Mouse (Mus musculus) ES-E14 (cell line): ENCODE measurements at regions not wholly inside any gene's neighbourhood (a gene's known extent, or its start where the extent isn't known, plus 50 kb on each side); places are given as distances from the start of the nearest gene placed in this dataset.

Source experiments
- DNase-seq: peaks from one replicate; pipeline ENCODE4 v3.0.0-alpha.2; 2013; ENCODE audit warnings: low read depth, low spot score
- H3K27ac ChIP-seq: 2 replicates; pipeline ENCODE4 v1.5.1; 2012; ENCODE audit warnings: low read depth, mild to moderate bottlenecking, low read length, moderate library complexity, mixed read lengths; ENCODE audit not compliant: poor library complexity, insufficient read depth, severe bottlenecking
- H3K36me3 ChIP-seq: 2 replicates; pipeline ENCODE4 v1.6.1; 2012; ENCODE audit warnings: mild to moderate bottlenecking, low read length, moderate library complexity, mixed read lengths; ENCODE audit not compliant: control insufficient read depth, poor library complexity, insufficient read depth, severe bottlenecking
- H3K4me1 ChIP-seq, 2 experiments: fragments of 150-350 bp in 1 of 2; sonication (generic) in 1 of 2; 2 replicates each; pipeline ENCODE4 v1.6.1; 2012; ENCODE audit warnings: low read length in 2 of 2, mild to moderate bottlenecking in 1 of 2, mixed read lengths in 1 of 2; ENCODE audit not compliant: control insufficient read depth in 2 of 2, insufficient read depth in 2 of 2, poor library complexity in 1 of 2
- H3K4me3 ChIP-seq, 2 experiments: fragments of 150-350 bp in 1 of 2; sonication (generic) in 1 of 2; 2 replicates each; pipeline ENCODE4 v1.5.1; 2012; ENCODE audit warnings: low read length in 2 of 2, low read depth in 1 of 2, mild to moderate bottlenecking in 1 of 2, mixed read lengths in 1 of 2; ENCODE audit not compliant: insufficient read depth in 1 of 2, poor library complexity in 1 of 2, severe bottlenecking in 1 of 2
- H3K9ac ChIP-seq: 2 replicates; pipeline ENCODE4 v1.6.1; 2012; ENCODE audit warnings: low read depth, mild to moderate bottlenecking, low read length, mixed read lengths; ENCODE audit not compliant: poor library complexity, insufficient read depth, severe bottlenecking
- H3K9me3 ChIP-seq: fragments of 150-350 bp; sonication (generic); 2 replicates; pipeline ENCODE4 v1.6.1; 2012; ENCODE audit warnings: low read depth, mild to moderate bottlenecking, low read length; ENCODE audit not compliant: control insufficient read depth, insufficient read depth
- CHD2 ChIP-seq: IDR thresholded peaks from 2 replicates; pipeline ENCODE4 v1.6.1; 2014; ENCODE audit warnings: mild to moderate bottlenecking, low read depth, low read length, inconsistent platforms
- HCFC1 ChIP-seq: IDR thresholded peaks from 2 replicates; pipeline ENCODE4 v1.6.1; 2012; ENCODE audit warnings: low read length, inconsistent platforms, borderline replicate concordance; ENCODE audit not compliant: insufficient read depth
- MAFK ChIP-seq: IDR thresholded peaks from 2 replicates; pipeline ENCODE4 v1.6.1; 2014; ENCODE audit warnings: mild to moderate bottlenecking, low read depth, low read length, inconsistent platforms; ENCODE audit not compliant: insufficient read depth
- ZC3H11A ChIP-seq: IDR thresholded peaks from 2 replicates; pipeline ENCODE4 v1.6.1; 2012; ENCODE audit warnings: low read depth, mild to moderate bottlenecking, inconsistent platforms, low read length, borderline replicate concordance
- ZNF384 ChIP-seq: IDR thresholded peaks from 2 replicates; pipeline ENCODE4 v1.6.1; 2012; ENCODE audit warnings: low read depth, low read length, inconsistent platforms
- in situ Hi-C, 2 experiments: fragments of 600-800 bp; cut with MboI; formaldehyde crosslinking; loops; one replicate each; pipeline ENCODE4 v1.15.1; 2025; ENCODE audit warnings: low sequenced_read_pairs in 2 of 2, inconsistent platforms in 1 of 2; ENCODE audit not compliant: unreplicated experiment in 2 of 2

GRCm38 (mm10) chr6:50713297-50713696 lies 59.1 kb upstream of the Npvf start:
- H3K36me3 ChIP-seq, result no peaks in the 10 kb centered on the region
- H3K4me3 ChIP-seq, result no peak overlapping the region
- no peak for DNase-seq
- in situ Hi-C loops, result no loop called here
- TF ChIP-seq ZC3H11A (no peak), CHD2 (no peak), MAFK (no peak), HCFC1 (no peak)
- no peaks in the 10 kb centered on the region for H3K9me3 ChIP-seq
- H3K4me1 ChIP-seq, result peaks cover 0 to under 1% of the 10 kb centered on the region in 2 experiments; a peak in 1 of 4 replicates
- no peak overlapping the region for H3K27ac ChIP-seq
- H3K9ac ChIP-seq, result no peak overlapping the region

- no peak overlapping the region for H3K27ac ChIP-seq
- H3K9ac ChIP-seq, result no peak overlapping the region
- H3K9me3 ChIP-seq, result no peaks in the 10 kb centered on the region
- peaks cover 0 to 5% of the 10 kb centered on the region in 2 experiments; a peak in 1 of 4 replicates for H3K4me1 ChIP-seq
- DNase-seq, result peak; percentile 38
- H3K4me3 ChIP-seq, result no peak overlapping the region
- H3K36me3 ChIP-seq, result no peaks in the 10 kb centered on the region
- in situ Hi-C loops, result no loop called here
- TF ChIP-seq MAFK (no peak), ZNF384 (no peak), CHD2 (no peak; the same call in 1 of the 2 replicates), ZC3H11A (no peak), HCFC1 (no peak)
Observed at GRCm38 (mm10) chr6:50718631-50719030, 64.4 kb upstream of the Npvf start.

- Histone ChIP-seq H3K4me1 (peaks cover 0 to 5% of the 10 kb centered on the region in 2 experiments; a peak in 1 of 4 replicates), H3K36me3 (no peaks in the 10 kb centered on the region), H3K4me3 (no peak overlapping the region), H3K9me3 (no peaks in the 10 kb centered on the region), H3K27ac (no peak overlapping the region), H3K9ac (no peak overlapping the region)
- no peak for TF ChIP-seq MAFK
- TF ChIP-seq CHD2, result no peak
- no peak for TF ChIP-seq ZC3H11A
- no peak for TF ChIP-seq ZNF384
- TF ChIP-seq HCFC1, result no peak
- no peak for DNase-seq
- in situ Hi-C loops, result no loop called here
Observed at GRCm38 (mm10) chr6:50720346-50720745, 66.1 kb upstream of the Npvf start.

DNA sequence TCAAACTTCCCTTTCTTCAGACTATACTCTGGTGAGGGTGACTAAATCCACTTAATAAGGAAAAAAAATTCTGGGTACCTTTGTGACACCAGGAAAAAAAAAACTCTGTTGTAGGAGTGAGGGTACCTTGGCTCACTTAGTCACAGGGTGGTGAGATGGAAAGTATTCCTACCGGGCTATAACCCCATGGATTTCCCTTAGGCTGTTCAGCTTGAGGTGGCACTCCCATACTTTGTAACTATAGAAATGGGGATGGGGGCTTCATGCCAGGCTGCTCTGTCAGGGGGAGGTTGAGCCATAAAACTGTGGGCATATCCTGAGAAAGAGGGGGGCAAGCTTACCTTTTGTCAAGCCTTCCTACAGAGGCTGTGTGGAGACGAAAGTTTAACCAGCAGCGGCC lies 71.4 kb upstream of the Npvf start:
- no peaks in the 10 kb centered on the region for H3K36me3 ChIP-seq
- H3K27ac ChIP-seq, result no peak overlapping the region
- in situ Hi-C loops, result no loop called here
- no peak overlapping the region for H3K9ac ChIP-seq
- no peak for DNase-seq
- no peak for TF ChIP-seq HCFC1
- TF ChIP-seq MAFK, result no peak
- TF ChIP-seq ZNF384, result no peak
- no peak for TF ChIP-seq CHD2
- no peak overlapping the region for H3K4me3 ChIP-seq
- H3K4me1 ChIP-seq, result no peaks in the 10 kb centered on the region
- H3K9me3 ChIP-seq, result no peaks in the 10 kb centered on the region

DNA sequence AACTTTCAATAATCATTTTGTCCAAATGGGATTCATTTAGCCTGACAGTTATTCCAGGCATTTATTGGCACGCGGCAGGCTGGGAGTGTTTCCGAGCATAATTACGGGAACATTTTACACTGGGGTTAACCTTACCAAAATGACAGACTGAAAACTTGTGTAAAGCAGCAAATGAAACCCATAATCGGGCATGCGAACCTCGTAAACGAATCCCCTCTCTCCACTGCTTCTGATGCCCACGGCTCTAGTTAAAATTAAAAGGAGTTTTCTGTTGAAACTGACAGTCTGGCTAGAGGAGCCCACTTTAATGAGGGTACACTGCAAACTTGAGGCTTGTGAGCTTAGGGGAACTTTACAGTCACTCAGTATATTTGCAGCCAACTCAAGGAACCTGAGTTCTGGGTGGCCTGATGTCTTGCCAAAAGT lies 71.9 kb upstream of the Npvf start:
- TF ChIP-seq ZC3H11A (no peak), ZNF384 (no peak), MAFK (no peak), HCFC1 (no peak), CHD2 (no peak)
- Histone ChIP-seq H3K27ac (no peak overlapping the region), H3K9me3 (no peaks in the 10 kb centered on the region), H3K4me1 (no peaks in the 10 kb centered on the region), H3K36me3 (no peaks in the 10 kb centered on the region), H3K9ac (no peak overlapping the region), H3K4me3 (no peak overlapping the region)
- in situ Hi-C loops, result no loop called here
- no peak for DNase-seq
